Mouse (Mus musculus) v-Abl transformed pro-B cells (cell line): ENCODE measurements around the gene Dcbld1.
"Not testable (repeated sequence)": the region's sequence is repeated elsewhere in the genome, so short reads cannot be mapped to it uniquely, and the experiment has no call there.

Experiments used
- in situ Hi-C, 2 experiments: fragments of 400-800 bp; cut with MboI; formaldehyde crosslinking; loops; one replicate each; pipeline ENCODE4 v1.15.1; 2025; ENCODE audit not compliant: unreplicated experiment in 2 of 2

Dcbld1 gene

DNA sequence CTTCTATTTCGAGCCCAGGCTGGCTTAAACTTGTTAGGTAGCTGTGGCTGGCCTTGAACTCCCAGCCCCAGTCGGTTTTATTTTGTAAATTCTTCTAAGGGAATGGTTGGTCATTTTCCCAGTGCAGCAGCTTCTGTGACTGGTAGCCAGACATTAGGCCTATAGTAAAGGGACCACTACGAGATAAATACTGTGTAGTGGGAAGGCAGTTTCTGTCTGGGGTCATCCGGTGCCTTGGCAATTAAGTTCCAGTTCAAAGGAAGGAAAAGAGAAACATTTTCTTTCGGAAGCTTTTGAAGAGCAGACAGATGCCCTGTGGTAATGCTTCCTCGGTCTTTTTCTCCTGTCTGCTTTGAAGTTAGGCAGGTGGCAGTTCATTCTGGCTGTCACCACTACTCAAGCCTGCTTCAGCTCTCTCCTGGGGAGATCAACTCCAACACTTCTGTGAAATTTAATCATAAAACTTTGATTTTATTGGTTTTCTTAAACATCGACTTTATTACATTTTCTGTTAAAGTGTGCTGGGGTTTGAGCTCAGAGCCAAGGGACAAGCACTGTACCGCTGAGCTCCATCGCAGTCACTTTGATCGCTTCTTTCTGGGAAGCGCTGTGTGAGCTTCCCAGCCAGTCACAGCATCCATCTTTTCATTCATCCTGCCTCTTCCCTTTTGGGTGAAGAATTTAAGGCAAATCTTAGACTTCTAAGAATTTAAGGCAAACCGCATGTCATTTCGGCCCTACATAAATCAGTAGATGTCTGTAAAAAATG, 24.9 kb downstream of the Dcbld1 start:
- in situ Hi-C loops, result no loop called here

DNA sequence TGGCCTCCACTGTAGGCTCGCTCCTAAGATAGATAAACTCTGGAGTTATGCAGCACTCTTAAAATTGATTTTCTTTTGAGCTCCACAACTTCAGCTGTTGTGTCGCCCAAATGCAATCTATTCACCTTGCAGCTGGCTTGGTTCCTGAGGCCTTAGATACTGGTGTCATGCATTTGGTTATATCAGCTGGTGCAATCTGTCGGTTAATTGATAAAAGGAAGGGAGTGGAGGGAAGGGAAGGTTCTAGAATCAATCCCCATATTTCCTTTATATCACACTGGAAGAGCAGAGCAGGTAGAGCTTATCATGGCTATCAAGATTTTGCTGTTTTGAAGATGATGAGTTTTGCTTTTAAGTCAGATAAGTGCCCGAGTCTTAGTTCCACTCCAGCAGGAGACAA, 26.8 kb downstream of the Dcbld1 start:
- in situ Hi-C loops, result no loop called here

DNA sequence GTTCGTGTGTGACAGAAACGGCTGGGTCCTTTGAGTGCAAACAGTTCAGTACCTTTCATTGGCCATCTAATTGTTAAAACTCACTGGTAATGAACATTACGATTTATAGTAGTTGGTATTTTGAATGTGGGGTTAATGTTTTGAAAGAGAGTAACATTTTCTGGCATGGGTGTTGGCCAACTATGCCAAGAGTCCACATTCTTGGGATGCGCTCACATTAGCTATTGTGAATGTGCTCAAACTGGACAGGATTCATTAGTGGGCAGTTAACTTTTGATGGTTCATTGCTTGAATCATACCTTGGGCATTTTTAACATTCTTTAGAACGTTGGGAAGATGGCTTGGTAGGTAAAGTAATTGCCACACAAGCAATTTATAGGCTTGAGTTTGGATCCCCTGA, 30.7 kb downstream of the Dcbld1 start:
- in situ Hi-C loops, result no loop called here

DNA sequence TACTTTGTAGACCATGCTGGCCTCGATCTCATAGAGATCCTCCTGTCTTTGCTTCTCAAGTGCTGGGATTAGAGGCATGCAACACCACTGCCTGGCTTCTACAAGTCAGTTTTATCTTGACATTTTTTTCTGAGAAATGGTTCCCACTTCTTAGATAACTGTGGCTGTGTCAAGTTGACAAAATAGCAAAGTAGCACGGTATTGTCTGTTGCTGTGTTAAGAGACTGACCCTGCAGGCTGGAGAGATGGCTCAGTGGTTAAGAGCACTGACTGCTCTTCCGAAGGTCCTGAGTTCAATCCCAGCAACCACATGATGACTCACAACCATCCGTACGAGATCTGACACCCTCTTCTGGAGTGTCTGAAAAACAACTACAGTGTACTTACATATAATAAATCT, 35.5 kb downstream of the Dcbld1 start:
- in situ Hi-C loops, result no loop called here

DNA sequence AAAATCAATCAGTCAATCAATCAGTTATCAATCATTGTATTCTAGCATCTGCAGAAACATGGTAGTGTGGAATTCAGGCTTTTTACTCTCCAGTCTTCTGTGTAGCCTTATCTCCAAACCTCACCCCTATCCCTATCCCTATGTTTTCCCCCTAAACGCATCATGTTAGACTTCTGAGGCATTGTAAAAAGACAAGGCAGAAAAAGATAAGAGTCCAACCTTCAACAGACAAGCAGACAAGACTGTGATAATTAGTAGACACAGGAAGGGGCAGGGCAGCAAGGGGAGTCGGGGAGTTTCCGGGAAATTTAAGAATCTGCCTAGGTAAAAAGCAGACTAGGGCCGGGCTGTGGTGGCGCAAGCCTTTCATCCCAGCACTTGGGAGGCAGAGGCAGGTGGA, 38.0 kb downstream of the Dcbld1 start:
- in situ Hi-C loops, result no loop called here

DNA sequence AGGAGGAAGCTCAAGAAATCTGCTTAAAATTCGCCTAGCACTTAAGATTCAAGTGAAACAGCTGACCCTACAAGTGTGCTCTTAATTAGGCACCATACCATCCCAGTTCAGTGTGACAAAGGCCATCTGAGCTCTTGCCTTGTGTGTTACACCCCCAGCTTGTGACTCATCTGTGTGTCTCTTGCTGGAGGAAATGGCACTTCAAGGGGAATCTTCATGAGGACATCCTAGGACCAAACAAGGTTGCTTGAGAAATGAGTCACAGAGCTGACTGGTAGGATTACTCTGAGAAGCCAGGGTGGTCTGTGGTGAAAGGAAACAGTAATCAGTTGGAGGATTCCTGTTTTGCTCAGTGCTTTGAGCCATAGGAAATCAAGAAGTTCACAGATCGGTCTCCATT, 39.6 kb downstream of the Dcbld1 start:
- in situ Hi-C loops, result no loop called here

DNA sequence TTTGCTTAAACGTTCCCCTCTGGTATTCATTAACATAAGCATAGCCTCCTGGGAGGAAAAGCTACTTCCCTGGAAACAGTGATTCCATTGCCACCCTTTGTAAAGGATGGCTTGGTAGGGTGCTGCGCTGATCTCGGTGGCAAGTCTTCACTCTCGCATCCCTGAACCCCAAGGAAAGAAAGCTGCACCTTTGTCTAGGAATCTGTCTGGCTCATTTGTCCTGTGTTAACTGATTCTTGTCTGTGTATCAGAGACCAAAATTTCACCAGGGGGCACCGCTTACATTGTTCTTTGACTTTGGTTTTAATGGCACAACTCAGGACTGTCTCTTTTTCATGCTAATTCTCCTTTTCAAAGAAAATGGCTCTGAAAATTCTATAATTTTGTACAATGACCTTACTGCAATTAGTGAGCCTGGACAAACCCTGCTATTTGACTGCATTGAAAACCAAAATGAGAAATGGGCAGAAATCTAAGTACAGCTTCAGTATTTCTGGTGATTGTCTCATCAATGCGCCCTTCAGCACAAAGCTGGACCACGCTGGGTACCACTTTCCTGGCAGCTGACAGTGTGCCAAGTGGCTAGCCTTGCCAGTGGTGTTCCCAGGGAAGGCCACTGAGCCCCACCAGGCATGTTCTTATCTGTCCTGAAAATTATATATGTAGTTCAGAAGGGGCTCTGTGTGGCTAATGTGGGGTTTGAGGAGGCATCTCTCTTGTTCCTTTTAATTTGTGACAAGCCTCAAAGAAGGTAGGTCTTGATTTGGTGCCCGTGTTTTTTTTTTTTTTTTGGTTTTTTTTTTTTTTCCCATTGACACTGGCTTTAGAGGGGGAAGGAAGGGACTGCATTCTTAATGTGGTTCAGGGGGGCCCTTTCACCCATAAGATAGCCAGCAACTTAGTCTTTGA, 40.8 kb downstream of the Dcbld1 start:
- in situ Hi-C loops, result no loop called here

DNA sequence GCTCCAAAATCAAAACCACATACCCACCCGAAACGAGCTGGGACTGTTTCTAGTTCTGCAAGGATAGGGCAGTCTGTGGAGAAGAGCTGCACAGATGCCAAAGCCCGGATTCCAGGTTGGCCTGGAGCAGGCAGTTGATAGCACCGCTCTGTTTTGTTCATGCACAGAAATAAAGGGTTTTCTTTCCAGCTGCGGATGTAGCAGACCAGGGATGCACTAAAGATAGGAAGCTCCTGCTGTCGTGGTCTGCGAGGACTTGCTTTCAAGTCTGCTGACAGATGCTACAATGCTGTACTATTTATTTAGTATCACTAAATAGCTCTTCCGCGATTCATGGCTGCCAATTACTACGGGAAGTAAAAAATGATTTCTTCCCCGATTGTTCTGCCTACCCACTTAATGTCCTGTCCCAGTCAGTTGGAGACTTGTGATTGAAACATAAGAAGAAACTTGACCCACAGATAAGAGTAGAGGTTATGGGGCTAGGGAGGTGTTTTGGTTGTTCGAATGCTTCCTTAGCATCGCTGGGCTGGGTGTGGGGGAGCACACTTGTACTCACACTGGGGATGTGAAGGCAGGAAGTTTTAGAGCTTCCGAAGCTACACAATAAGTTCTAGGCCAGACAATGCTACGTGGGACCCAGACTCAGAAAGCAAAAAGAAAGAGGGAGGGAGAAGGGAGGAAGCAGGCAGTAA, 41.6 kb downstream of the Dcbld1 start:
- in situ Hi-C loops, result no loop called here

DNA sequence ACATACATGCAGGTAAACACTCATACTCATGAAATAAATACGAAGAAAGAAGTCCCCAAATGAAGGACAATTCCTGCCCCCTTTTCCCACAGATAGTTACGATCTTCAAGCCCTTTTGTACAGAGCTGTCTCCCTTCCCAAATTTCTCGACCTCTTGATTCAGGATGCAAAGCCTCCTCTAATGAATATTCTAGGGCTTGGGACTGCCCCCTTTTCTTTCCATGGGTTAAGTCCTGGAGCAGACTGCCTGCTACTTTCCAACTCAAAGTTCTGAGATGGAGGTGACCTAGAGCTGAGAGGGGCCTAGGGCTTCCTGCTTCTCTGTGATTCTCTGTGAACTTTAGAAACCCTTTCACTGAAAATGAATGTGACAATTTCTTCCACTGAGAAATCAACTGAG, 43.2 kb downstream of the Dcbld1 start:
- in situ Hi-C loops, result no loop called here

DNA sequence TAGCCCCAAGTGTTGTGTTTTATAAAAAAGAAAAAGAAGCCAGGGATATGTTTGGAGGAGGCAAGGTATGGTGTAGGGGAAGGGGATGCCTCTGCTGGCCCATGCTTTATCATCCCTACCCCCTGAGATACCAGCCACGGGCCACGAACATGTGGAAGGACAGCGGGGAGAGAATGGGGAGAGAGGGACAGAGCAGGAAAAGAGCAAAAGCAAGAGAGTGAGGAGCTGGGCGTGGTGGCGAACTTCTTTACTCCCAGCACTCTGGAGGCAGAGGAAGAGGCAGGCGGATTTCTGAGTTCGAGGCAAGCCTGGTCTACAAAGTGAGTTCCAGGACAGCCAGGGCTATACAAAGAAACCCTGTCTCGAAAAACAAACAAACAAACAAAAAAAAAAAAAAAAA, 44.1 kb downstream of the Dcbld1 start:
- in situ Hi-C loops, result not testable (repeated sequence)

DNA sequence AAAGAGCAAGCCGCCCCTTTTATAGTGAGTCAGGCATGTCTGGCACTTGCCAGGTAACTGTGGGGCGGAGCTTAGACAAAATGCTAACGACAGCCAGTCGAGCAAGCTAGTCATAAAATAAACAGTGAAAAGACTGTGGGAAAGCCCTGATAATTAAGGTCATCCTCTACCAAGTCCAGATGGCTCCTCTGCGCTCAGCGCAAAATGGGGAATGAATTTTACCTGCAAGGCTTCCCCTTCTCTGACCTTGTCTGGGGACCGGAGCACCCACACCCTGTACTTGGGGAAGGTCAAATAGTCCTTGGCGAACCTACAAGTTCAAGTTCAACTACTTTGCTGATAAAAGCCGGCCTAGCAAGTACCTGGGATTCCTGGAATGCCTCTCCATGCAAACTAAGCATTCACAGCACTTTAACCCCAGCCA, 44.6 kb downstream of the Dcbld1 start:
- in situ Hi-C loops, result no loop called here

DNA sequence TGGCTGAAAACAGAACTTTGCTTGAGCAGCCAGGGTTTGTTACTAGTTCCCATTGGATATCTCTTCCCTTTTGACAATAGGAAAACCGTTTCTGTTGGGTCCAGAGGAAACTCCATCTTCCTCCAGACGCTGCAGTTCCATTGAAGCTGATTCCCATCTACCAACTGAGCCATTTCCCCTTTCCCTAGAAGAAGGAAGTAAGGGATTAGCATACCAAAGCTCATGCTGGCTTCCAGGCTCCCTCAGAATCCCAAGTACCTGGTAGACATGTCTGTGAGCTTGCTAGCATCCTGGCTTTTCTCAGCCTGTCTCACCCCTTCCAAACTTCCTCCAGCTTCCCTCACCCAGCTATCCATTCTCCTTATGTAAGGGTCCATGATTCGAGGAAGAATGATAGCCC, 45.4 kb downstream of the Dcbld1 start:
- in situ Hi-C loops, result no loop called here

DNA sequence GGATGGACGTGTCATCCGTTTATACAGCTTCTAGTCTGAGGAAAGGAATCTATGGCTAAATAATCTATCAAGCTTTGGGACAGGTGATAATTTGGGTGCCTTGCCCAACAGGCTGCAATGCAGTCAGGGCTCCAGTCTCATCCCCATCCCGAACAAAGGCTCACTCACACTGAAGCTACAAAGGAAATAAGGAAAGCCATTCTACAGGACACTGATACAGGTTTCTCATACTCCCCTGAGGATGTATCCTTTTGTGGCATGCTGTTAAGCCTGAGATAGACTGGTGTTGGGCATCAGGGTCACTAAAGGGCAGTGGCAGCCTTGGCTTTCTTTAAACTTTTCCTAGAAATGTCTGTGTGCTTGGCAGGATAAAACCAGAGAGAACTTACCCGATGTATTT, 46.5 kb downstream of the Dcbld1 start:
- in situ Hi-C loops, result no loop called here

DNA sequence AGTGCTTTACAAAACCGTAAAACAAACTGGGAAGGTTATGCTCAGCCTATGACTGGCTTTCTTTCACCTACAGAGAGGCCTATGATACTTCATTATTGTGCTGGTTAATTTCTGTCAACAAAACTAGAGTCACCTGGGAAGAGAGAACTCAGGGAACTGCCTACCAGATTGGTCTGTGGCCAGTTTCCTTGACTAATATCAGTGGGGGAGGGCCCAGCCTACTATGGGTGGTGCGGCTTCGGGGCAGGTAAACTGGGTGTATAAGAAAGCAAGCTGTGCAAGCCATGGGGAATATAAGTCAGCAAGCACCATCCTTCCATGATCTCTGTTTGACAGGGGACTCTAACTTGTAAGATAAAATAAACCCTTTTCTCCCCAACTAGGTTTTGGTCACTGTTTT, 47.2 kb downstream of the Dcbld1 start:
- in situ Hi-C loops, result no loop called here

DNA sequence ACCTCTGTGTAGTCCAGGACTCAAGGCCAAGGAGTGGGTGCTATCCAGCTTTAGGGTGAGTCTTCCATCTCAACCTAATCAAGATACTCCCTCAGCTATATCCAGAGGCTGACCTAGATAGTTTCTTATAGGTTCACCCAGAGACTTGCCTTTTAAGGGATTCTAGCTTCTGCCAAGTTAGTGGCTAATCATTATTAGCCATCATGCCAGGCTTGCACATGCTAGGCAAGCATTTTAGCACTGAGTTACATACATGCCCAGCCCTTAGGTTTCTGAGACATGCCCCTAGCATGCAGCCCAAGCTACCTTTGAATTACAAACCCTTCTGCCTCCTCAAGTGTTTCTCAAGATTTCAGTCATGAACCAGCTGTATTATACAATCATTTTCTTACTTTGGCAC, 47.9 kb downstream of the Dcbld1 start:
- in situ Hi-C loops, result no loop called here

DNA sequence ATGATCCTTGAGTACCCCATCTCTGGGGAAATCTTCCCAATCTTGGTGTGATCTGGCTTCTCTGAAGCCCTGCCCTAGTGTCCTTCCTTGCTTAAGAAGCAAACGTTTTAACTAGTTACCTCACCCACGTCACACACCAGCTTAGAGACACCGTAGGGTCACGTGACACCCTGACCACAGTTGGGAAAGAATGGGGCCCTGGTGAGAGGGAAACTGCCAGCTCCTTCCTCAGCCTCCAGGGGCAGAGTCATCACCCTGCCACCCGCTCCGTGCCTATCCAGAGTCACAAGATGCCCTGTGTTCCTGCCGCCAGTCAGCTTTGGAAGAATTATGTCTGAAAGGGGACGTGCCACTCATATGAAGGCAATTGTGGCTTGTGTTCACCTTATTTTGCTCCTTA, 51.2 kb downstream of the Dcbld1 start:
- in situ Hi-C loops, result no loop called here

DNA sequence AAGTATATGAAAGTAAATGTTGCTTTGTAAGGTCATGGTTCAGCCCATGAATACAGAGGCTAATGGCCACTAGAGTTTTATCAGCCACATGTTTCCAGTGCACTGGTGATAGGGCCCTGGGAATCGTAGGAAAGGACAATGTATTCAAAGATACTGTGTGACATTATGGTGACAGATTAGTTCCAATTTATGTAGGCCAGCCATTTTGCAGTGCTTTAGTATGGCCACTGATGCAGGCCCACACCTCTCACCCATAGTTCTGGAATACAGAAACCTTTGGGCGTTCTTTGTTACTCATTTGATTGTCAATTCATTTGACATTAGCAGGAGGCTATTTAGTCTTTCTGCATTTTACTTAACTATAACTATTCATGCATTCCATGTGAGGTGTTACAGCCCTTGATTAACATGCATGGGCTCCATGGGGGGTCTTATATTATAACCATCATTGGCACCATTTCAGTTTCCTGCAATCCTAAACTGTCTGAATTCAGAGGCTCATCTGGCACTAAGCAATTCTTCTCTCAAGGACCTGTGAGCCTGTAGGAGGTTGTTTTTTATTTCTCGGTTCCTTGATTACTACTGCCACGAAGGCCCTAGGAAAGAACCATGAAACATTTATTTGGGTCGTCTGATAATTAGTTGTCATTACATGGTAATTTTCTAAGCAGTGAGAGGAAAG, 54.6 kb downstream of the Dcbld1 start:
- in situ Hi-C loops, result no loop called here

DNA sequence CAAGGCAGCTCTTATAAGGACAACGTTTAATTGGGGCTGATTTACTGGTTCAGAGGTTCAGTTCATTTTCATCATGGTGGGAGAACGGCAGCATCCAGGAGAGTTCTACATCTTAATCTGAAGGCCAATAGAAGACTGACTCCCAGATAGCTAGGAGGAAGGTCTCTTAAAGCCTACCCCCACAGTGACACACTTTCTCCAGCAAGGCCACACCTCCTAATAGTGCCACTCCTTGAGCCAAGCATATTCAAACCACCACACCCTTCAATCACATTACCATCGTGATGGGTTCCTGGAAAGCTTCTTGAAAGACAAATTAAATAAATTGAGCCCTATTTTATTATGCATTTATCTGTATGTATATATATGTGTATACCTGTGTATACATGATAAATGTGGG, 55.8 kb downstream of the Dcbld1 start:
- in situ Hi-C loops, result no loop called here

DNA sequence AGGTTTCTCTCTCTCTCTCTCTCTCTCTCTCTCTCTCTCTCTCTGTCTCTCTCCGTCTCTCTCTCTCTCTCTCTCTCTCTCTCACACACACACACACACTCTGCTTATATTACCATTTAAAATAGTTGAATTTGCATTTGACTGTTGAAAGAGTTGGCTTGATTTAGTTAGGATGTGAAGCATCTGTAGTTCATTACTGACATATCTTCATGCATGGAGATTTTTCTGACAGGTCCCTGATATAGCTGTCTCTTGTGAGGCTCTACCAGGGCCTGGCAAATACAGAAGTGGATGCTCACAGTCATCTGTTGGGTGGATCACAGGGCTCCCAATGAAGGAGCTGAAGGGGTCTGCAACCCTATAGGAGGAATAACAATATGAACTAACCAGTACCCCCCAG, 59.0 kb downstream of the Dcbld1 start:
- in situ Hi-C loops, result not testable (repeated sequence)

DNA sequence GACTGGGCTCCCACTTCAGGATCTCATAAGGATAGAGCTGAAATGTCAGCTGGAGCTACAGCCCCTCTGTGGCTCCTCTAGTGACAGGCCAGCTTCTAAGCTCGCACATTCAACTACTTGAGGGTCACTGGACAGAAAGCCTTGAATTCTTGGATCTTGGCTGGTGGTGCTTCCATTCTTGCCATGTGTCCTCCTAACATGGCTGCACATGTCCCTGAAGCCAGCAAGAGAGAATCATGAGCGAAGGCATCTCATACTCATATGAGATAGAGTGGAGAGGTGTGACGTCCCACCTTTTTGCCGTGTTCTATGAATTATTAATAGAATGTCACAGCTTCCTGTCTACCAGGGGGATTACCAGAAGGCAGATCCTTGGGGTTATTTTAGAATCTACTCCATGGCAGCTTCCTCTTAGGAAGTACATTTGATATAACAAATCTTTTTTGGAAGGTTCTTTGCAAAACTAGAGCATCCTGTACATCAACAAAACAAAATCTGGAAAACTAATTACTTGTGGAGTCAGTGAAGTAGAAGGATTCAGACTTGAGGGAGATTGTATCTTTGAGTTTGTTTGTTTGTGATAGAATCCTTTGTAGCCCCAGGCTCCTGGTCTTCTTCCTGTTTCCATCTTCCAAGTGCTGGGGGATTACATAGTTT, 60.6 kb downstream of the Dcbld1 start:
- in situ Hi-C loops, result no loop called here
